Mouse (Mus musculus): ENCODE results near the gene Hhex.
A peak's percentile ranks its signal among the peaks of the same experiment; 100 is the strongest.

Hhex gene

DNA sequence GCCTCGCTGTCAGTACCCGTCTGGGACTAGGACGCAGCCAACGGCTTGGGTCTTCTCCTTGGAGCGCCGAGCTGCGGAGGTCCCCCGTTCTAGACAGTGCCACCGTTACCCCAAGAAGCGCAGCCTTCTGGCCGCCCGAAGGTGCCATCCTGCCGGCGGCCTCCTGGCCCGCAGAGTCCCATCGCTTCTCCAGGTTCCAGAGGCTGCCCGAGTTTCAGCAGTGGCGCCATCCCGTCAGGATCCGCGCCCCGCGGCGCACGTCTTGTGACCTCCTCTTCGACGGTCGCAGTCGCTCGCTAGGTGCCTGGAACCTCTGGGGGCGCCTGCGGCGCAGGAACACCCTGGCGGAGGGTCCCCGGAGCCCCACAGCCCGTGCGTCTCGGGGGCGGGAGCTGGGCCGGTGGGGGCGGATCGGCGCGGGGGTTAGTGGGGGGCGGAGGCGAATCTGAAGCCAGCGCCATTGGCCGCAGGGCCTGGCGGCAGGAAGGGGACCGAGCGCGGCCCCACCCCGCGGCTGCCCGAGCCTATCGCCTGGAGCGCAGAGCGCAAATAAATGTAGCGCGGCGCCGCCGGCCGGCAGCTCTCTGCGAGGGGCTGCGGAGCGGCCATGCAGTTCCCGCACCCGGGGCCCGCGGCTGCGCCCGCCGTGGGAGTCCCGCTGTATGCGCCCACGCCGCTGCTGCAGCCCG is at the start of gene Hhex:
TSS of gene Hhex (plus strand) at position 548 of the 689 bp plus-strand sequence.
- DNase-seq = peak; percentile 13 to 28

DNA sequence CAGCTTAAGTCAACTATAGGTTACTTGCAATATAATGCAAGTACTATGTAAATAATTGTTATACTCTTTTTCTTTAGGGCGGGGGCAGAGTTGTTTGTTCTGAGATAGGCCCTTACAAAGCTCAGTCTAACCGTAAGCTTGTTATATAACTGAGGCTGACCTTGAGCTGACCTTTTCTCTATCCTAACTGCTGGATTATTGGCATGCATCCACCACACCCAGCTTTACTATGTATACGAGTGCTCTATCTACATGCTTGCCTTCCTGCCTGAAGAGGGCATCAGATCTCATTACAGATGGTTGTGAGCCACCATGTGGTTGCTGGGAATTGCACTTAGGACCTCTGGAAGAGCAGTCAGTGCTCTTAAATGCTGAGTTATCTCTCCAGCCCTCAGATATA is 48.5 kb upstream of the Hhex start:
- no peak for DNase-seq

DNA sequence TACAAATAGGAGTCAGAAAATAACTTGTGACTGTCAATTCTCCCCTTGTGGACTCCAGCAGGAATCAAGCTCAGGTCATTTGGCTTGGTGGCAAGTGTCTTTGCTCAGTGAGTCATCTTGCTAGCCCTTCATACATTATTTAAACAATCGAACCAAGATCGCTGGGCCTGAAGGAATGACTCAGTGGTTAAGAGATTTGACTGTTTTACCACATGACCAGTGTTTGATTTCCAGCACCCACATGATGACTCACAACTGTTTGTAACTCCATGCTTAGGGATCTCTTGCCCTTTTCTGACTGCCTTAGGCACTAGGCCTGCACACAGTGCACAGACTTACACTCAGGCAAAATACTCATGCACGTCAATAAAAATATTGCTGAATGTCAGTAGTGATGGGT is 42.7 kb upstream of the Hhex start:
- no peak for DNase-seq

DNA sequence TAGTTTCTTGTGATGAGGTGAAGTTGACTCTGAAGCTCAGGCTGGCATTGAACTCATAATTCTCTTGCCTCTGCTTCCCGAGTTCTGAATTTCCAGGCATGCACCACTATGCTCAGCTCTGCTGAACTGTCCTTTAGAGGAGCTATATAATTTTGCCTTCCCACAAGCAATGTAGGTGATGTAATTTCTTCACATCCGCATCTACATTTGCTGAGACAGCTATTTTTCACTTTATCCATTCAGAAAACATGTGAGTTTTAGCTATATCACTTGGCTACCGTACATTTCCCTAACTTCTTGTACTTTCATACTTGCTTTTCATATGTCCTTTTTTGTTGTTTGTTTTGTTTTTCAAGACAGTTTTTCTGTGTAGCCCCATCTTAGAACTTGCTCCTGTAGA is 38.3 kb upstream of the Hhex start:
- DNase-seq = no peak

DNA sequence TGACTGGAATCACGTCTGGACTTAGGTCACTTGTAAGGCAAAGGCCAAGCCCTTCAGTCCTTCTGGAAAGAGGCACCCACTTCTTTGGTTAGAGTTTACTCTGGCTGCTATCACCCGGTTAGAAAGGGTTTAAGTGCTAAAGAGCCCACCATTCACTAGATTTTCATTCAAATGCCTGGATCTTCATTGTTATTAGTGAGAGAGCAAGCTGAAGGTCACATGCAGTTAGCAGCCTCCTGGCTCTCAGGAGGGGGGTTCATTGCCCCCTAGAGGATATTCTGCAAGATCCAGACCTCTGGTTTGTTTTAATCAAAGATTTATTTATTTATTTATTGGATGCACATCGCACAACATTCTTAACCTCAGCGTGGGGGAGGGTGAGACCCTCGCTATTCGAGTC is 33.7 kb upstream of the Hhex start:
- DNase-seq = no peak

DNA sequence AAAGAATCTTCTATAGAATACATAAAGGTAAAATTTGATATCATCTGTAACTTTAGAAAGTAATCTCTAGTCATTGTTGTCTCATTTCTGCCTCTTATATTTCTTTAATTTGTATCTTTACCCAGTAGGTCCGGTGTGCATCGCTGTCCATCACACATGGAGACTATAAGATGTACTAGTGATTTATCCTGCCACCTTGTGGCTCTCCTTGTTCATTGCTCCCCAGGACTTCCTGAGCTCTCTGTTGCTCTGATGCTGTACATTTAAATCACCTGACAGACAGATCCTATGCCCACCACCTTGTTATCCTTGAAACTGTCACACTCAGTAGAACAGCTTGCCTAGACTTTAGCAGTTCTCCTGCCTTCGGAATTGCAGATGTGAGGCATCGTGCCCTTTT is 16.3 kb upstream of the Hhex start:
- peak; percentile 17 to 53 for DNase-seq

DNA sequence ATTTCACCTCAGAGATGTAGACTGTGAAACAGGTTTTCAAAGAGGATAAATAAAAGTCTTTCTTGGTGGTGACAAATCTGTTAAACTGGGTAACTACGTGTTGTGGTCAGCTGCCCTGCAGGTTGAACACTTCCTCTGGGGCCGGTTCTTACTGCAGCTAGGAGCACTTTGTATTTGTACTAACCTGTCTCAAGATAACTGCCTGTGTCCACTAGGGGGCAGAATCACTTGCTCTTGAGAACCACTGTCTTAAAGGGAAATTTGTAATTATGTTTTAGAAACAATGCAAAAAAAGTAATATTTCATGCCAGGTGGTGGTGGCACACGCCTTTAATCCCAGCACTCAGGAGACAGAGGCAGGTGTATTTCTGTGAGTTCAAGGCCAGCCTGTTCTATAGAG is 15.0 kb upstream of the Hhex start:
- DNase-seq = peak; percentile 13 to 48

DNA sequence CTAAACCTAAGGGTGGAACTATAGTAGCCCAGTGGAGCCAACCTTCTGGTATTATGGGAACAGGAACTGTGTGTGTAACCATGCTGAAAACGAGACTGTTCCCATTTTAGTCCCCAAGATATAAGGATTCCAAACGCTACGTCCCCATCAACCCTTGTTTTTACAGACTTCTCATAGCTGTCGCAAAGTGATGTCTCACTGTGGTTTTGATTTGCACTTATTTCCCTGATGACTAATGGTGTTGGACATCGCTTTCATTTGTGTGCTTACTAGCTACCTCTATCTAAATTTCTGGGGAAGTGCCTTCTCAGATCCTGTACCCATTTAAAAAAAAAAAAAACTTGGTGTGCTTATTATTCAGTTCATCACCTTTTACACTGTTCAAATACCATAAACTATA is 6.0 kb upstream of the Hhex start:
- DNase-seq = no peak

DNA sequence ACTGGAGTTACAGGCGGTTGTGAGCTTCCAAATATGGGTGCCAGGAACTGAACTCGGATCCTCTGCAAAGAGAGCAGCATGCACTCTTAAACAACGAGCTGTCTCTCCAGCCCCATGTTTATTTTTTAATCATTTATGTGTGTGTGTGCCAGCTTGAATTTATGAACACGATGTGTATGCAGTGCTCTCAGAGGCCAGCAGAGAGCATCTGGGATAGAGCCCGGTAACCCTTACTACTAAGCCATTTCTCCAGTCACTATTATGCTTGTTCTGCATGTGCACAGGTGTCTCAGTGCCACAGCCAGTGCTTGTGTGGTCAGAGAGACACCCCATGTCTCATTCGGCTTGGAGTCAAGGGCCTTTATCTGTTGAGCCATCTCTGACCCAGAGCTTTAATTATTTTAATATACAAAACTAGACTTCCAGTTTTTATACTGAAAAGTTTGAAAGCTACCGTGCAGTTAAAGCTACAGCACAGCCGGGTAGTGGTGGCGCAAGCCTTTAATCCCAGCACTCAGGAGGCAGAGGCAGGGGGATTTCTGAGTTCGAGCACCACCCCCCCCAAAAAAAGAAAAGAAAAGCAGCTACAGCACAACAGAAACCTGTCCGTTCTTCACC is 3.4 kb upstream of the Hhex start:
- no peak for DNase-seq

DNA sequence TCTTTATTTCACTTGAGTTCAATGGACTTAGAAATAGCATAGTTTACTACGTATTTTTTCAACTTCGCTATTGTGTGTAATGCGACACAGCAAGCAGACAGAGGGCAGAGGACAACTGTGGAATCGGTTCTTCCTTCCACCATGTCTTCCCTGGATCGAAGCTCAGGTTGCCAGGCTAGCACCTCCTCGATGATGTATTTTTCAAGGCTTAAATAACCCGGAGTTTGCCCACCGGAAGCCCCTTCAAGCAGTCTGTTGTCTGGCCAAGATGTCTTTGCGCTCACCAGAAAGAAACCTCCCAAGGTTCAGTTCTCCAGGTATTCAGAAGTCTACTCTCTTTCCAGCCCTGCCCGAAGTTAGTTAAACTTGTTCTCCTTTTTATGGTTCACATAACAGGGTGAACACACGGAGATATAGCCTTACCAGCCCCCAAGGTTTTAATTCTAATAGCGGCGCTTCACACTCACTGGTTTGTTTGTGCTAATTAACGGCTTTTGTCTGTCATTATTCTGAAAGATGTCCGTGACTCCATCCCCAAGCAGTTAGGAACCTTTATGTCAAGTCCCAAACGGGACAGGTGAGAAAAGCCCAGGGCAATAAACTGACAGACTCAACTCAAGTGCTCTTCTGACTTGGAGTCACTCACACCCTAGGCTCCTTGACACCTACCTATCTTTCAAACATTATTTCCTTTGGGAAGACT is 1.6 kb upstream of the Hhex start:
- DNase-seq = no peak

DNA sequence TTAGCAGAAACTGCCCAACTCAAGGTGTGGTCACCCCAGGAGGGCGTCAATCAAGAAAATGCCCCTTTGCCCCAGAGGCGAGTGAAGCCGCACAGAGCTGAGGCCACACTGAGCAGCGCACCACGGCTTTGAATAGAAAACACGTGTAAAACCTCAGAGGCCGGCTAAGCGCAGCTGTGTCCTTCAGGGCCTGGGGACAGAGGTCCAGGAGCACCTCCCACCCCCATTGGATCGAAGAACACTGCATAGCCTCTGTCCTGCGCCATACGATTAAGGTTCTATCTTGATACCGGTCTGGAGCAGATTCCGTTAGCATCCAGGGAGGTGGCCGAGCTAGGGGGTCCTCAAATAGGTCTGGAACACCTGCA is 731 bp upstream of the Hhex start:
- DNase-seq = no peak

DNA sequence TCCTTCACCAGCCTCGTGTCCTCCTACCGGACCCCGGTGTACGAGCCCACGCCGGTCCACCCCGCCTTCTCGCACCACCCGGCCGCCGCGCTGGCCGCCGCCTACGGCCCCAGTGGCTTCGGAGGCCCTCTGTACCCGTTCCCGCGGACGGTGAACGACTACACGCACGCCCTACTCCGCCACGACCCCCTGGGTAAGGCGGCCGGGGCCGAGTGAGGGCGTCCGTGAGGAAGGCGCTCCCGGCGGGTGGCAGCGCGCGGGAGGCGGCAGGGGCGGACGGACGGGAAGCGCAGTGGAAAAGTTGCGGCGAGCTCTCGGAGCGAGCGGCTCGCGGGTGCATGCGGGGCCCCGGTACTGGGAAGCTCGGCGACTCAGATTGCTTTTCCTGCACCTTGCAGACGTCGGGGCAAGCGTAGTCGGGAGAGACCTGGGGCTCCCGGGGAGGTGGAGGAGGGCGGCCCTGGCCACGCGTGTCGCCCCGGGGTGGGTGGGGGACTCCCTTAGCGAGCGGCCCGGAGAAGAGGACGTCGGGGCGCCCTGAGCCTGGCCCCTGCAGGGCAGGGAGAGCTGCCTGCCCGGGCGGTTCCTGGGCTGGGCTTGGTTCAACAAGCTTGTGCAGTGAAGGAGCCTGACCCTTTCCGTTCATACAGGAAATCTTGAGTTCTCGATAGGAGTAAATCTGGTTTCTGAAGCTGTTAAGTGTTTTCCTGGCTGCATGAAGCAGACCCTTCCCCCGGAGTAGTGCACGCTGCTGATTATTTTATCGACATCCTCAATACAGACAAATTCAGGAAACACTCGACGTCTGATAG is 637 bp downstream of the Hhex start:
- peak; percentile 6 to 9 for DNase-seq

DNA sequence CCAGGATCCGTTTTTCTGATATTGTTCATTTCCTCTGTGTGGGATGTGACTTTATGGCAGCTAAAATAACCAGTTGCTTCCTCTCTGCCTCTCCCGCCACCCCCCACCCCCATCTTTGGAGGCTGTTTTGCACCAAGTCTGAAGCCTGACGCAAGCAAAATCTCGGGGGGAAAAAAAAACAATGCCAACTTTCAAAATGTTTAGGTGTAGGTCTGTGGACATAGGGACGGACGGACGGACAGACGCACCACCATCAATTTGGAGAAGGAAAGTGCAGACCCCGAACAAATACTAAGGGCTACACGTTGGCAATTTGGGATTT is 1.2 kb downstream of the Hhex start:
- no peak for DNase-seq

DNA sequence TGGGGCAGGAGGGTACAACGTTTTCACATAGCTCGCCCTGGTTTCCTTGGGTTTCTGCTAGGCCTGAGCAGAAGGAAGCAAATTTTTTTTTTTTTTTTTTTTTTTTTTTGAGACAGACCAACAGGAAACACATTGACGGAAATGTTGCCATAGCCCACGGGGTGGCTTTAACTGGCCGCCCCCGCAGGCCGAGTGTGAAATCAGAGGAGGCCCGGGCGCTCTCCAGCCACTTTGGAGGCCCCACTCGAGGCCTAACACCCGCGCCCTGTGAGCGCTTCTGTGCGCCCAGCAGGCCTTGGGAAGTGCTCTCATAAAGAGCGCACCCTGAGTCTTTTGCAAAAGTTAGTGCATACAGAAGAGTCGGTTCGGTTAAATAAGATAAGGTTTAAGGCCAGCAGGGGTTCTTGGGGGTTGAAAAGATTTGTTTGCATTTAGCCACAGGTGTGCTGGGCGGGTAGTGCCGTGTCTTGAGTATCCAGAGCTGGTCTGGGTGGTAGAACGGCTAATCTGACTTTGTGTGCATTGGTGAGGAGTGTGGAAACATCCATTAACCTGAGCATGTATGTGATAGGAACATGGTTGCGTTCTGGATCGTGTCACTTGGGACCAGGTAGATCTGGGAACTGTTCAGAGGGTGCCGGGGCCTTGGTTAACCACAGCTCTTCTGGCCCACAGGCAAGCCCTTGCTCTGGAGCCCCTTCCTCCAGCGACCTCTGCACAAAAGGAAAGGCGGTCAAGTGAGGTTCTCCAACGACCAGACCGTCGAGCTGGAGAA is 2.1 kb downstream of the Hhex start:
- DNase-seq = no peak

DNA sequence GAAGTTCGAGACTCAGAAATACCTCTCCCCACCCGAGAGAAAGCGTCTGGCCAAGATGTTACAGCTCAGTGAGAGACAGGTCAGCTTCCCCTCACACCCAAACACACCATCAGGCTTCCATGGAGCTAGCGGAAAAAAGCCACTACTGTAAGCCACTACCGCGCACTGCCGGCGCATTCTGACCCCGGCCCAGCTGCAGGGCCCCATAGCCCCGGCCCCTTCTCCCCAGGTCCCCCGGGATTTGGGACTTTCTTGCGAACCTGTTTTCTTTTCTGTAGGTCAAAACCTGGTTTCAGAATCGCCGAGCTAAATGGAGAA is 2.6 kb downstream of the Hhex start:
- DNase-seq = no peak

DNA sequence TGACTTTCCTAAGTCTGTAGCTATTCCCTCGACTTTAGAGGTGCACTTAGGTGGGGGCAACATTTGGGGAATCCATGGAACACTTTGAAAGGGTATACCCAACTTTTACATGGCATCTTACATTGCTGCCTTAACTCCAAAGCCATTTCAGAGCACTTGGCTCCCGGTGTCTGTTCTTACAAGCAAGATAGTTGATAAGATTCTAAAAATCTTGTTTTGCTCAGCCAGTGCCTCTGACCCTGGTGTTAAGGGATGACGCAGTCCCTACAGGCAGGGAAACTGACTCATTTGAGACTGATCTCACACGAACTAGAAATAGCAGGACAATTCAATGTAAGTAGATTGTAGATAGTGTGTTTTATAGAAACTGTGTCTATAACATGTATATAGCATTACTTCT is 5.6 kb downstream of the Hhex start:
- DNase-seq = no peak

DNA sequence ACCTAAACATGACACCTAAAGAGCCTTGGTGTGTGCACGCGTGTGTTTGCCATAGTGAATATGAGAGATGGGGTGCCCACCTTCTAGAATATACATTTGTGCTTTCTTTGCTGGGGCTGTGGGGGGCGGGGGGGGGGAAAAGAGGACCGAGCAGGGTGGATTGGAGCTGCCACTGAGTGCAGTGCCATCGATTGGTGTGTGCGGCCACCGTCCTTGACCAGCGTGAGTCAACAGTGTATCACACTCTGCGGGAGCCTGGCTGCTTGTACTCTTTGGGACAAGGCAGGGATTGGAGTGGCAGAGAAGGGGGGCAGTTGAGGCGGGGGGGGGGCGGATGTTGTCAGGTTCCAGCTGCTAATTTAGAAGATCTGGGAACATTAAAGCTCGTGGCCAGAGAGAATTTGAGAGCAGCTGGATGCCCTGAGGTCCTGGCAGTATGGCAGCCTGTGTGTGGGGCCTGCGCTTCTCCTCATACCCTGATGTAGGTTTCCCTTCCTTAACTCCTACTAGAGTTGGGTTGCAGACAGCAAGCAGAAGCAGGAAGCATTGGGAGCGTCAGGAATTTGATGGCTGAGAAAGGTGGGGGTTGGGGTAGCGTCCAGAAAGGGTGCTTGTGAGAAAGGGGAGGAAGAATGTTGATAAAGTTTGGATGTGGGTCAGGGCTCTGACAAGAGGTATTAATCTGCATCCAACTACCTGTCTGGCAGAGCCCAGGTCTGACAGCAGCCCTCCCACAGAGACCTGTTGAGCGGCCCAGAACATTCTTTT is 6.3 kb downstream of the Hhex start:
- no peak for DNase-seq

DNA sequence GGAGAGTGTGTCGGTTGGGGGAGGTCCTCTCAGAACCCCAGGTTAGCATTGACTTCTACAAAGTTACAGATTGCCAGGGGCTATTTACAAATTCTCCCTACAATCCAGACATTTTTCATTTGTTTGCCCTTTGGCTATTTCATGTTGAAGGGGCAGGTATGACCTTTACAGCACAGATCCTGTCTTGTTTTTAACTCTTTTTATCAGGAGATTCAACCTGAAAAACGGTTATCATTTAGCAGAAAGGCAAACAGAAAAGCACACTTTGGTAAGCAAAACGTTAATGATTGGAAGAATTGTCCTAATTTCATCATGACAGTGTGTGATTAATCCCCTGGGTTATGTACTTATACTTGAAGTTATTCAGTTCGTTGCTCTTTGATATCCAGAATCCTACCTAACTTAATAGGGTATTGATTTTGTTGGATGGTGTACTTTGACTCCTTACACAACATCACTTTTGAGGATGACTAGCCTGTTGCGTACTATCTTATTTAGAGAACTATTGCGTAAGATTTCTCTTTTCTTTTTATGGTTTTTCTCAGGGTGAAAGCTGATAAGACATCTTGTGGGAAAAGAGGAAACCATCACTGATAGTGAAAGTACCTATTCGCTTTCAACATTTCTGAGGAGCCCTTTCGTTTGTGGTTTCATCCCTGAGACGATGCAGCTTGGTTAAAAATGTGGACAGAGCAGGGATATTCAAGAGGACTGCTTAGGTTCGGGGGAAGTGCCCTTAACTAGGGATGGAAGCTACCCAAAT is 8.1 kb downstream of the Hhex start:
- no peak for DNase-seq

DNA sequence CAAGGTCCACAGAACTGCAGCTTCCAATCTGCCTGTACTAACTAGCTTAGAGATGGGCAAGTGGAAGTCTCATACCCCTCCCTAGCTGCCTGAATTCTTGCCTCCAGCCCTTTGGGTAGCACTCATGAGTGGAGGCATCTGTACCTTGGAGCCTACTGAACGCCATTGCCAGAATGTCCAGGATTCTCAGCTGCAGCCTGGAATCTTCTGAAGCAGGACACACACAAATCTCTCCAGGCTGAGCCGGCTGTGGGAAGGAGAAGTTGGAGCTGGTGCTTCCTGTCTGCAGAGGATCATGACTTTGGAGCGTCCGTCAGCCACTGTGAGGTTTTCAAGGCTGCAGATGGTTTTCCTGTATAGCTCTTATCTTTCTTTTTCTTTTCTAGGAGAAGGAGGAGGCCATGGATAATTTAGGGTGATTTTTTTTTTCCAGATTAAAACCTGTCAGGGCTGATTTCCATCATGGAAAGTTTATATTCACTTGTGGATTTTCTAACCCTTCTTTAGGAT is 9.1 kb downstream of the Hhex start:
- no peak for DNase-seq

DNA sequence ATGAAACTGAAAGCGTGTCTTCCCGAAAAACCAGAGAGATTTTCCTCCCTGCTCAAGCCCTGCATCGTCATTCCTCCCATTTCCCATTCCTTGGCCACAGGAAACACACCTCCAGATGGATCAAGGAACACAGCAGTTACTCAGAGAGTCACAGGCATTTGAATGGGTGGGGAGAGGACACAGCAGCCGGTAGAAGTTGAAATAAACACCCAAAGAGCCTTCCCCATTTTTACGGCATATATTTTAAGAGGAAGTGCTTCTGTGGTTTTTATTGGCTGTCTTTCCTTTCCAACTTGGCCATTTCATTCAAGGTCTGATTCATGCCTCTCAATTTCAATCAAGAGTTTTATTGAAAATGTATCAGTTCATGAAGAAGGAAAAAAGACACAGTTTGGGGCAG is 13.6 kb downstream of the Hhex start:
- no peak for DNase-seq

DNA sequence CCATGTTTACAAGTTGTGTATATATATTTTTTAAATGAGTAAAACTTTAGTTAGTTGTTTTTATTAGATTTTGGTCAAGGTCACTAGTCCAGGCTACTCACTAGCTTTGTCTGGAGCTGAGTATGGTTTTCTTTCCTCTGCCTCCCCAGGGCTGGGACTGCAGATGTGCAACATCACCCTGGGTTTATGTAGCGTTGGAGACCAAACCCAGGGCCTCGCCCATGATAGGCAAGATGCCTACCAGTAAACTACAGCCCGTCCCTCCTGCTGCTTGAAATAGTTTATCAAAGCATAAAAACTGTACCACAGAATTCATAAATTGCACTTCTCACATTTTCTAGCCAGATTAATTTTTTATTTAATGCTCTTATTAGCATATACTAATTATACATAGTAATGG is 14.6 kb downstream of the Hhex start:
- no peak for DNase-seq

All from cerebellum, postnatal 25 days (tissue).